Mouse (Mus musculus): ENCODE data around the gene Sntg2. TPM values are rescaled to one million over a fixed set of nuclear protein-coding genes. Genes with fewer than 3 reads are reported as not detected.

Gene Sntg2
- polyA plus RNA-seq, 1 experiment from 2014 or later: 1.4 TPM

GRCm38 (mm10) chr12:30261187-30261586 lies 112.0 kb downstream of the Sntg2 start:
- H3K4me2 ChIP-seq: no peak overlapping the region

GRCm38 (mm10) chr12:30258641-30259040 lies 114.5 kb downstream of the Sntg2 start:
- Histone ChIP-seq H3K9ac (no peak overlapping the region), H3K4me1 (peaks cover 7% of the 10 kb centered on the region; the same call in 1 of the 2 replicates), H3K4me3 (replicated peaks) (no peak overlapping the region), H3K9me3 (no peaks in the 10 kb centered on the region), H3K36me3 (replicated peaks) (no peaks in the 10 kb centered on the region), H3K27me3 (no peaks in the 10 kb centered on the region; the same call in 1 of the 2 replicates), H3K27ac (no peak overlapping the region), H3K4me2 (no peak overlapping the region)
- ATAC-seq (ENCODE audit: low FRiP score): no peak
- WGBS: 50% methylated on average over 2 of the region's 2 CpGs

More at GRCm38 (mm10) chr12:30261187-30261586, 112.0 kb downstream of the Sntg2 start:
- Histone ChIP-seq H3K9ac (no peak overlapping the region), H3K9me3 (no peaks in the 10 kb centered on the region), H3K27me3 (no peaks in the 10 kb centered on the region; the same call in 1 of the 2 replicates), H3K4me1 (peaks cover 11% of the 10 kb centered on the region), H3K4me3 (replicated peaks) (no peak overlapping the region), H3K27ac (peak overlapping the region; percentile 2; the same call in 1 of the 2 replicates), H3K36me3 (replicated peaks) (no peaks in the 10 kb centered on the region)
- no peak for ATAC-seq (ENCODE audit: low FRiP score)
- WGBS: 58% methylated on average over 2 of the region's 2 CpGs

- Histone ChIP-seq H3K9ac (no peak overlapping the region), H3K4me3 (replicated peaks) (no peak overlapping the region), H3K4me2 (no peak overlapping the region), H3K27ac (no peak overlapping the region), H3K4me1 (peaks cover 7% of the 10 kb centered on the region; the same call in 1 of the 2 replicates), H3K36me3 (replicated peaks) (no peaks in the 10 kb centered on the region), H3K27me3 (no peaks in the 10 kb centered on the region; the same call in 1 of the 2 replicates), H3K9me3 (no peaks in the 10 kb centered on the region)
- no peak for ATAC-seq (ENCODE audit: low FRiP score)
- WGBS: 93% methylated on average over 7 of the region's 7 CpGs
These were observed 115.5 kb downstream of the Sntg2 start for GRCm38 (mm10) chr12:30257664-30258063.

GRCm38 (mm10) chr12:30256207-30256606 lies 117.0 kb downstream of the Sntg2 start:
- Histone ChIP-seq H3K9me3 (no peaks in the 10 kb centered on the region), H3K36me3 (replicated peaks) (no peaks in the 10 kb centered on the region), H3K4me1 (peaks cover 7% of the 10 kb centered on the region; the same call in 1 of the 2 replicates), H3K4me2 (no peak overlapping the region), H3K9ac (no peak overlapping the region), H3K4me3 (replicated peaks) (no peak overlapping the region), H3K27ac (no peak overlapping the region), H3K27me3 (no peaks in the 10 kb centered on the region; the same call in 1 of the 2 replicates)
- 56% methylated on average over 3 of the region's 3 CpGs for WGBS
- no peak for ATAC-seq (ENCODE audit: low FRiP score)

- no peaks in the 10 kb centered on the region for H3K9me3 ChIP-seq
- no peak overlapping the region for H3K4me3 ChIP-seq (replicated peaks)
- 0 out of 2 replicates have a peak, but pooled peaks cover 3% of the 10 kb centered on the region for H3K4me1 ChIP-seq
- no peak overlapping the region for H3K9ac ChIP-seq
- no peaks in the 10 kb centered on the region for H3K36me3 ChIP-seq (replicated peaks)
- 88% methylated on average over 10 of the region's 10 CpGs for WGBS
- no peaks in the 10 kb centered on the region; the same call in 1 of the 2 replicates for H3K27me3 ChIP-seq
- ATAC-seq (ENCODE audit: low FRiP score): no peak
- no peak overlapping the region for H3K4me2 ChIP-seq
- no peak overlapping the region for H3K27ac ChIP-seq
These were observed 118.6 kb downstream of the Sntg2 start for GRCm38 (mm10) chr12:30254581-30254980.

- no peak for ATAC-seq (ENCODE audit: low FRiP score)
- Histone ChIP-seq H3K27me3 (no peaks in the 10 kb centered on the region), H3K4me2 (no peak overlapping the region), H3K9ac (no peak overlapping the region), H3K9me3 (no peaks in the 10 kb centered on the region), H3K4me3 (replicated peaks) (no peak overlapping the region), H3K27ac (no peak overlapping the region), H3K36me3 (replicated peaks) (no peaks in the 10 kb centered on the region), H3K4me1 (0 out of 2 replicates have a peak, but pooled peaks cover 3% of the 10 kb centered on the region)
- 86% methylated on average over 4 of the region's 4 CpGs for WGBS
These were observed 120.8 kb downstream of the Sntg2 start for GRCm38 (mm10) chr12:30252381-30252780.

GRCm38 (mm10) chr12:30251283-30251829 lies 121.8 kb downstream of the Sntg2 start:
- Histone ChIP-seq H3K27me3 (no peaks in the 10 kb centered on the region), H3K4me1 (no peaks in the 10 kb centered on the region), H3K9ac (no peak overlapping the region), H3K9me3 (no peaks in the 10 kb centered on the region), H3K4me3 (replicated peaks) (no peak overlapping the region), H3K36me3 (replicated peaks) (no peaks in the 10 kb centered on the region), H3K27ac (no peak overlapping the region), H3K4me2 (no peak overlapping the region)
- 89% methylated on average over 8 of the region's 8 CpGs for WGBS
- no peak for ATAC-seq (ENCODE audit: low FRiP score)

GRCm38 (mm10) chr12:30249068-30249467 lies 124.1 kb downstream of the Sntg2 start:
- 86% methylated on average over 3 of the region's 3 CpGs for WGBS
- Histone ChIP-seq H3K4me1 (no peaks in the 10 kb centered on the region), H3K36me3 (replicated peaks) (no peaks in the 10 kb centered on the region), H3K27me3 (no peaks in the 10 kb centered on the region), H3K9ac (no peak overlapping the region), H3K4me2 (no peak overlapping the region), H3K27ac (no peak overlapping the region), H3K4me3 (replicated peaks) (no peak overlapping the region), H3K9me3 (no peaks in the 10 kb centered on the region)
- no peak for ATAC-seq (ENCODE audit: low FRiP score)

GRCm38 (mm10) chr12:30246286-30246945 lies 126.8 kb downstream of the Sntg2 start:
- 85% methylated on average over 5 of the region's 5 CpGs for WGBS
- no peak overlapping the region for H3K4me2 ChIP-seq
- no peaks in the 10 kb centered on the region for H3K36me3 ChIP-seq (replicated peaks)
- no peaks in the 10 kb centered on the region for H3K4me1 ChIP-seq
- H3K9me3 ChIP-seq: no peaks in the 10 kb centered on the region
- no peak for ATAC-seq (ENCODE audit: low FRiP score)
- no peak overlapping the region for H3K27ac ChIP-seq
- H3K27me3 ChIP-seq: no peaks in the 10 kb centered on the region
- H3K4me3 ChIP-seq (replicated peaks): no peak overlapping the region
- no peak overlapping the region for H3K9ac ChIP-seq

GRCm38 (mm10) chr12:30244194-30244593 lies 129.0 kb downstream of the Sntg2 start:
- Histone ChIP-seq H3K4me2 (no peak overlapping the region), H3K27ac (no peak overlapping the region), H3K36me3 (replicated peaks) (no peaks in the 10 kb centered on the region), H3K27me3 (no peaks in the 10 kb centered on the region), H3K4me1 (no peaks in the 10 kb centered on the region), H3K9me3 (no peaks in the 10 kb centered on the region), H3K4me3 (replicated peaks) (no peak overlapping the region), H3K9ac (no peak overlapping the region)
- ATAC-seq (ENCODE audit: low FRiP score): no peak
- WGBS: 64% methylated on average over 2 of the region's 2 CpGs

GRCm38 (mm10) chr12:30240891-30241290 lies 132.3 kb downstream of the Sntg2 start:
- 92% methylated on average over 3 of the region's 3 CpGs for WGBS
- no peaks in the 10 kb centered on the region for H3K4me1 ChIP-seq
- H3K4me3 ChIP-seq (replicated peaks): no peak overlapping the region
- ATAC-seq (ENCODE audit: low FRiP score): no peak
- H3K4me2 ChIP-seq: no peak overlapping the region
- no peak overlapping the region for H3K27ac ChIP-seq
- H3K27me3 ChIP-seq: no peaks in the 10 kb centered on the region
- no peaks in the 10 kb centered on the region for H3K36me3 ChIP-seq (replicated peaks)
- no peaks in the 10 kb centered on the region for H3K9me3 ChIP-seq
- no peak overlapping the region for H3K9ac ChIP-seq

GRCm38 (mm10) chr12:30234940-30235339 lies 138.2 kb downstream of the Sntg2 start:
- Histone ChIP-seq H3K36me3 (replicated peaks) (no peaks in the 10 kb centered on the region), H3K4me3 (replicated peaks) (no peak overlapping the region), H3K9ac (no peak overlapping the region), H3K4me2 (no peak overlapping the region), H3K9me3 (no peaks in the 10 kb centered on the region), H3K4me1 (peaks cover 11% of the 10 kb centered on the region), H3K27ac (no peak overlapping the region), H3K27me3 (no peaks in the 10 kb centered on the region)
- 11% methylated on average over 2 of the region's 2 CpGs for WGBS
- ATAC-seq (ENCODE audit: low FRiP score): no peak

GRCm38 (mm10) chr12:30228004-30228403 lies 145.2 kb downstream of the Sntg2 start:
- Histone ChIP-seq H3K4me2 (no peak overlapping the region), H3K4me1 (no peaks in the 10 kb centered on the region), H3K9me3 (no peaks in the 10 kb centered on the region), H3K36me3 (replicated peaks) (no peaks in the 10 kb centered on the region), H3K4me3 (replicated peaks) (no peak overlapping the region), H3K9ac (no peak overlapping the region), H3K27me3 (no peaks in the 10 kb centered on the region), H3K27ac (no peak overlapping the region)
- no peak for ATAC-seq (ENCODE audit: low FRiP score)
- WGBS: 93% methylated on average over 4 of the region's 4 CpGs
